Mouse (Mus musculus) kidney, postnatal 10 days (tissue): ENCODE data around the gene Rangrf.
"Not testable (repeated sequence)": the region's sequence is repeated elsewhere in the genome, so short reads cannot be mapped to it uniquely, and the experiment has no call there.

ENCODE experiments used
- DNase-seq: peaks from one replicate; pipeline ENCODE4 v3.0.0; 2021; ENCODE audit warnings: mixed read lengths

The Rangrf gene

GRCm38 (mm10) chr11:68942731-68943130 is 32.3 kb downstream of the Rangrf start:
- DNase-seq: peak; percentile 36

DNA sequence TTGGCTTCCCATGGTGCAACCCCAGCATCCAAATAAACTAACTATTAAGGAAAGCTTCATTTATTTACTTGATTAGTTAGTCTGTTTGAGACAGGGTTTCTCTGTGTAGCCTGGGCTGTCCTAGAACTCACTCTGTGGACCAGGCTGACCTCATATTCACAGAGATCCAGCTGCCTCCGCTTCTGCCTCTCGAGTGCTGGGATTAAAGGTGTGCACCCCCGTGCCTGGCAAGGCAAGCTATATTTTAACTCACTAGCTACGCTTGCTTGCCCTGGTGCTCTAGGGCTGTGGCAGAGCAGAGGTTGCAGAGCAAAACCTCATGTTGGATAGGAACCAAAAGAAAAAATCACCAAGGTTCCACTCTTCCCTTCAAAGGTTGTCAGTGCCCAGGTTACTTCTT is 34.5 kb downstream of the Rangrf start:
- DNase-seq: peak; percentile 76

DNA sequence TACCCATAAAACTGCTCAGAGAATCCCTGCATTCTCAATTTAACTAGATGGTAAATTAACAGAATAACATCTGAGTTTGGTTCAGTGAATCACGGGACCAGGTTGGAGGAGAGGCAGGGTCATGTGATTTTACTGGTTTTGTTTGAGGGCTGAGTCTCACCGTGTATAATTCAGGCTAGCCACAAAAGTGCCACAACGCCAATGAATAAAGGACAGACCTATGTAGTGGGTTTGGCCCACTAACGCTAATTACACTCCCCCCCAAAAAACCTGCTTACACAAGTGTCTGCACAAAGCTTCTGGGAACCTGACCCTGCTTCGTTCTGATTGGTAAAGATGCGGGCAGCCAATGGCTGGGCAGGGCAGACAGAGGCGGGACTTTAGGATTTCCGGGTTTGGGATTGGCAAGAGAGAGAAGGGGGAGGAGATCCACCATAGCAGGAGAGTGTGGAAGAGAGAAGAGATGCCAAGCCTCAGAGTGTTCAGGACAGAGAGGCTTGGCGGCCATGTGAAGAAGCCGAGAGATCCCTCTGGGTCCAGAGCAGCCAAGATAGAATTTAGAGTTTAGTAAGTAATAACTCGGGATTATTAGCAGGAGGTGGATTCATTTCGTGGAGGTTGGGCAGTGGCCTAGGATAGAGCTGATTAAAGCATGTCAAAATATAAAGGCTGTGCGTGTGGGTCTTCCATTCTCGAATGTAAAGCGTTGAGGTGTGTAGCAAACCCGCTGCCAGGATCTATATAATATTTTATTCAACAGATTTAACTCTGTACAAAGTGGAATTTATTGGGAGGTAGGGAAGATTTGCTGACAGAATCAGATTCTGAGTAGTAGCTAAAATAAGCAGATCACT is 35.3 kb downstream of the Rangrf start:
- DNase-seq: peak; percentile 90

- DNase-seq: not testable (repeated sequence)
Observed at GRCm38 (mm10) chr11:68936951-68937350, 38.0 kb downstream of the Rangrf start.

DNA sequence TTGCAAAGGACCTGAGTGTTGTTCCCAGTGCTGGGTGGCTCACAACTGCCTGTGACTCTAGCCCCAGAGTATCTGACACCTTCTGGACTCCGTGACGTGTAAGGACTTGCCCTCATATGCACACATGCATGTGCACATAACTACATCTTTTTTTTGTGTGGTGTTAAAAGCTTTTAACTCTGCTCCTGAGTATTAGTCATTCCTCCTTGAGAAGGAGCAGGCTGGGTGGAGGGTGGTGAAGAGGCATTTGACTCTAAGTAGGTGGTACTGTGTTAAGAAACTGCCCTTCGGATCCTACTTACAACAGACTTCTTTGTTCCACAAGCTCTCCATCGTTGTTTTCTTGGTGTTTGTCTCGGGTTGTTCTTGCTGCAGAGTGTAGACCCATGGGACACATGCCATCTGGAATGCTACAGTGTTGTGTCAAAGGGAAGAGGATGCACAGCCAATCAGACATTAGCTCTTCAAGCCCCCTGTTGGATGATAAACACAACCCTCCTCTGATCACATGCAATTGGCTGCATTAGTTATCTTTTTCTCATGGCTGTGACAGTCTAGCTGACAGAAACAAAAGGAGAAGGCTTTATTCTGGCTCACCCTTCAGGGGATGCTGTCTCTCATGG is 41.0 kb downstream of the Rangrf start:
- DNase-seq: no peak

DNA sequence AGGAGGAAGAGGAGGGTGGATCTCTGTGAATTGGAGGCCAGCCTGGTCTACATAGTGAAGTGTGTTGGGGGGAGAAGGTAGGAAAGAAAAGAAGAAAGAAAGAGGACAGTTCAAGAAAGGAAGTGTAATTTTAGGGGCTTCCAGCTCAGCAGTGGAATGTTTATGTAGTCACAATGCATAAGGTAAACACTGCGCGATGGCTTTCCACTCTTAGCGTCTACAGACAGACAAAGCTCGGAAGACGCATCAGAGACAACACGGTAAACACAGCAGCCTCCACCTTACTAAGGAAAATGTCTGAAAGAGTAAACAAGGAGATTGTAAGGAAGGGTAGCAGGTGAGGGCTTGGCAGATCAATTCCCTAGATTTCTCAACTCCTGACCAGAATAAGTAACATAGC is 45.0 kb downstream of the Rangrf start:
- DNase-seq: no peak

- DNase-seq: no peak
Observed at GRCm38 (mm10) chr11:68926981-68927380, 48.0 kb downstream of the Rangrf start, which contains the start of gene Odf4. Odf4 (minus strand) TSS chr11:68927081.

- no peak for DNase-seq
Observed at GRCm38 (mm10) chr11:68924749-68925148, 50.2 kb downstream of the Rangrf start.

DNA sequence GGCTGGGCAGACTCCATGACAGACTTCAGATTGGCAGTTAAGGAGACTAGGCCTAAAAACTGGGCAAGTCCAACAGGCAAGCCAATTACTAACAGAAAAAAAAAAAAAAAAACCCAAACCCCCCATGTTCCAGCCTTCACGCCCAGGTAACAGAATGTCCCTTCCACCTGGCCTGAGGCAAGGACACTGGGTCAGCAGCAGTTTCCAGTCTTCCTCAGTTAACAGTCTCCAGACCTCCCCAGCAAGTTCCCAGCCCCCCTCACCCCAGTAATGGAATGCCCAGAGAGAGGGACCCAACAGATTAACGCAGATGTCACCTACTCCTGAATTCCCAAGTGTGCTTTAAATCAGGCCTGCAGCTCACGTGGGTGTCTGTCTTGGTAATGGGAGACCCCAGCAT is 51.8 kb downstream of the Rangrf start:
- DNase-seq: peak; percentile 35
